Mouse (Mus musculus) intestine, embryonic 16.5 days (tissue): ENCODE results near the gene Lrrc3b. TPM values are rescaled to one million over a fixed set of nuclear protein-coding genes. Genes with fewer than 3 reads are reported as not detected.

Experiments used
- ATAC-seq: fragments of 200-750 bp; cut with Nextera tagmentation; 2 replicates; pipeline ENCODE4 v1.8.0; 2017; ENCODE audit warnings: moderate TSS enrichment, moderate library complexity
- H3K27ac ChIP-seq: fragments of 300-500 bp; sonication (generic); 2 replicates; pipeline ENCODE4 v1.5.1; 2014; ENCODE audit warnings: mild to moderate bottlenecking, low read length
- H3K27me3 ChIP-seq: fragments of 300-500 bp; sonication (generic); replicated peaks from 2 replicates; pipeline ENCODE4 v1.6.1; 2014; ENCODE audit warnings: low read length, control low read depth, mixed read lengths; ENCODE audit not compliant: control insufficient read depth, insufficient read depth
- H3K36me3 ChIP-seq: fragments of 300-500 bp; sonication (generic); 2 replicates; pipeline ENCODE4 v1.6.1; 2014; ENCODE audit warnings: low read length, control low read depth; ENCODE audit not compliant: control insufficient read depth, insufficient read depth
- H3K4me1 ChIP-seq: fragments of 300-500 bp; sonication (generic); 2 replicates; pipeline ENCODE4 v1.6.1; 2014; ENCODE audit warnings: low read length, control low read depth, mixed read lengths; ENCODE audit not compliant: control insufficient read depth, insufficient read depth
- H3K4me2 ChIP-seq: fragments of 300-500 bp; sonication (generic); 2 replicates; pipeline ENCODE4 v1.6.1; 2014; ENCODE audit warnings: low read depth, low read length, control low read depth
- H3K4me3 ChIP-seq: fragments of 300-500 bp; sonication (generic); 2 replicates; pipeline ENCODE4 v1.5.1; 2014; ENCODE audit warnings: mild to moderate bottlenecking, low read length
- H3K9ac ChIP-seq: fragments of 300-500 bp; sonication (generic); 2 replicates; pipeline ENCODE4 v1.6.1; 2014; ENCODE audit warnings: low read depth, low read length
- H3K9me3 ChIP-seq: fragments of 300-500 bp; sonication (generic); 2 replicates; pipeline ENCODE4 v1.6.1; 2016; ENCODE audit warnings: low read length, control low read depth; ENCODE audit not compliant: control insufficient read depth
- WGBS: fragments of 180-500 bp; shearing (Covaris S2); extraction: QIAGEN DNeasy Blood & Tissue Kit; methylation state at CpG from one replicate; pipeline ENCODE4 v1.1.7; 2014; 5-methylcytosine and 5-hydroxymethylcytosine counted together
- polyA plus RNA-seq: library from polyadenylated mRNA; unstranded; fragments of >200 nt; fragmentation: Nextera tagmentation; extraction: Ambion mirVana; gene quantifications from 2 replicates; pipeline ENCODE4 v1.2.1, GENCODE M21; 2015

The Lrrc3b gene
- polyA plus RNA-seq, 1 experiment from 2014 or later, result 3.3 TPM

DNA sequence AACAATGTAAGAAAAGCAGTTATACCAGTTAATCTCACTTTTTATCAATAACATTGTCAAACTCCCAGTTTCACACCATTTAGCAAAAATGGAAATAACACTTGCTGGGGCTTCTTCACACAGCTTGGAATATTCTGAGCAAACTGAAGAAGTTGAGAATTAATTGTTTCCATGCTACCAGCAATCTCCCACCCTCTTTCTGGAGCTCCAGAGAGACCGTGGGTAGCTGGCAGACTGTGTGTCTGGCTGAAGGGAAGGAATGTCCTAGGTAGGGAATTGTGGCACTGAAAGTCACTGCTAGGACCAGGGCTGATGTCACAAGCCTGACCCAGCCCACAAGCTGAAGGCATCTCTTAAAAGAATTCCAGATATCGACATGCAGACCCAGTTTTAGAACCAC lies 53.3 kb downstream of the Lrrc3b start:
- no peak for ATAC-seq
- H3K27ac ChIP-seq, result no peak overlapping the region
- H3K9me3 ChIP-seq, result no peaks in the 10 kb centered on the region
- H3K27me3 ChIP-seq, result no peaks in the 10 kb centered on the region
- H3K36me3 ChIP-seq, result no peaks in the 10 kb centered on the region
- WGBS, result 73% methylated on average over 2 of the region's 2 CpGs
- no peak overlapping the region for H3K4me3 ChIP-seq
- no peak overlapping the region for H3K4me2 ChIP-seq
- no peak overlapping the region for H3K9ac ChIP-seq
- 0 out of 2 replicates have a peak, but pooled peaks cover 3% of the 10 kb centered on the region for H3K4me1 ChIP-seq

- H3K4me2 ChIP-seq, result no peak overlapping the region
- H3K27ac ChIP-seq, result no peak overlapping the region
- peak; percentile 87 for ATAC-seq
- H3K9me3 ChIP-seq, result no peaks in the 10 kb centered on the region
- WGBS, result 65% methylated on average over 2 of the region's 2 CpGs
- no peak overlapping the region for H3K9ac ChIP-seq
- no peaks in the 10 kb centered on the region for H3K27me3 ChIP-seq
- H3K36me3 ChIP-seq, result no peaks in the 10 kb centered on the region
- H3K4me1 ChIP-seq, result 0 out of 2 replicates have a peak, but pooled peaks cover 3% of the 10 kb centered on the region
- H3K4me3 ChIP-seq, result no peak overlapping the region
These were observed 53.8 kb downstream of the Lrrc3b start for GRCm38 (mm10) chr14:15384972-15385371.

- H3K36me3 ChIP-seq, result no peaks in the 10 kb centered on the region
- H3K4me2 ChIP-seq, result no peak overlapping the region
- ATAC-seq, result peak; percentile 56
- H3K9me3 ChIP-seq, result no peaks in the 10 kb centered on the region
- H3K27ac ChIP-seq, result no peak overlapping the region
- 0 out of 2 replicates have a peak, but pooled peaks cover 3% of the 10 kb centered on the region for H3K4me1 ChIP-seq
- no peak overlapping the region for H3K4me3 ChIP-seq
- no peaks in the 10 kb centered on the region for H3K27me3 ChIP-seq
- WGBS, result 53% methylated on average over 5 of the region's 5 CpGs
- no peak overlapping the region for H3K9ac ChIP-seq
These were observed 54.3 kb downstream of the Lrrc3b start for GRCm38 (mm10) chr14:15384532-15384931.

GRCm38 (mm10) chr14:15383133-15383532 lies 55.7 kb downstream of the Lrrc3b start:
- no peak for ATAC-seq
- Histone ChIP-seq H3K9ac (no peak overlapping the region), H3K27ac (no peak overlapping the region), H3K9me3 (no peaks in the 10 kb centered on the region), H3K36me3 (no peaks in the 10 kb centered on the region), H3K27me3 (no peaks in the 10 kb centered on the region), H3K4me2 (no peak overlapping the region), H3K4me3 (no peak overlapping the region), H3K4me1 (0 out of 2 replicates have a peak, but pooled peaks cover 3% of the 10 kb centered on the region)
- WGBS, result 37% methylated on average over 2 of the region's 2 CpGs

DNA sequence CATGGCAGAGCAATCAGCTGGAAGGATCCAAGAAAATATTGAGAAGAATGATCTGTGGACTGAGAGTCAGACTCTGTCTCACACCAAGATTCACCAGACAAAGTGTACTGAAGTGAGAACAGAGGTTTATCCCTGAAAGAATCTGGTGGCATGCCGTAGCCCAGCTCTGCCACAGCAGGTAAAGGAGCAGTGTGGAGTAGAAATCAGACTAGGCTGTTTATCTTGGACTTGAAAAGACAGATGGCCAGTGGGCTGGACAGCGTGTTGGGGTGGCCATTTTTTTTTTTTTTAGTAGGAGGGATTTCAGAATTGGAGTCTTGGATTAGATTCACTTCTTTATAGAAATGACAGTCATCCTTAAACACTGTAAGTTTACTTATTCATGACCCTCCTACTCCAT lies 61.4 kb downstream of the Lrrc3b start:
- H3K27me3 ChIP-seq, result no peaks in the 10 kb centered on the region
- no peaks in the 10 kb centered on the region for H3K9me3 ChIP-seq
- H3K36me3 ChIP-seq, result no peaks in the 10 kb centered on the region
- H3K27ac ChIP-seq, result no peak overlapping the region
- no peaks in the 10 kb centered on the region for H3K4me1 ChIP-seq
- no peak overlapping the region for H3K9ac ChIP-seq
- no peak overlapping the region for H3K4me2 ChIP-seq
- no peak overlapping the region for H3K4me3 ChIP-seq
- 77% methylated on average over 2 of the region's 2 CpGs for WGBS
- no peak for ATAC-seq

DNA sequence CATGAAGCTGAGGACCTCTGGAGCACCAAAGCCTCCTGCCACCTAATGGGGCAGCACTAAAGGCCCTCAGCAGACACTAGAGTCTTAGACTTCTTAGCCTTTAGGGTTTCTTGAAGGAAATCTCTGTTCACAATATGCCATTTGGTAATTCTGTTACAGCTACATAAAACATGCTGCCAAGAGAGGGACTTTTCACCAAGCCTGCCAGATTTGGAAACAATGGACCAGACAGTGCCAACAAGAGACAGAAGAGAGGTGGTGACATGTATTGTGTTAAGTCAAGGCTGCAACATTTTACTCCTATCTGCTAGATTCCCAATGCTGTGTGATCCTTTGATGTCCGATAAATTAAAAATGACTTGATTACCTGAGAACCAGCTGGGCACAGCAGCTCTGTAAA lies 62.0 kb downstream of the Lrrc3b start:
- Histone ChIP-seq H3K4me1 (no peaks in the 10 kb centered on the region), H3K27me3 (no peaks in the 10 kb centered on the region), H3K9me3 (no peaks in the 10 kb centered on the region), H3K4me2 (no peak overlapping the region), H3K4me3 (no peak overlapping the region), H3K36me3 (no peaks in the 10 kb centered on the region), H3K9ac (no peak overlapping the region), H3K27ac (no peak overlapping the region)
- 95% methylated on average over 1 of the region's 1 CpGs for whole genome bisulfite sequencing
- ATAC-seq, result no peak

DNA sequence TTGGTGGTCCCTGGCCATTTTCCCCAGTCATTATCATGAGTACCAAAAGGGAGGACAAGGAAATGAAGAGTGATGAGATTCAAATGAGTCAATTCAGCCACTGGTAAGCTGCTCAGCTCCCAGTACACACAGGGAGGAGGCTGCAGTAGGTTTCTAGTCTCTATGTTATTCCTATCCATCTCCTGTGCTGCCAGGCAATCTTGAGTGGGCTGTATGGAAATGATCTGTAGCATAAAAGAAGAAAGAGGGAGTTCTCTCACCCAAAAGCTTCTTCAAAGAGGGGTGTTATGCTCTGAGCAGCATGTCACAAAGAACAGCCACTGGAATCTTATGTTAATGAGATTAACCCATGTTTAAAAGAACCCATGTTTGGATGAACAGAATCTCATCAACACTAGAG lies 64.5 kb downstream of the Lrrc3b start:
- Histone ChIP-seq H3K27me3 (no peaks in the 10 kb centered on the region), H3K36me3 (no peaks in the 10 kb centered on the region), H3K4me3 (no peak overlapping the region), H3K9ac (no peak overlapping the region), H3K4me2 (no peak overlapping the region), H3K4me1 (no peaks in the 10 kb centered on the region), H3K9me3 (no peaks in the 10 kb centered on the region), H3K27ac (no peak overlapping the region)
- no peak for ATAC-seq

- H3K27ac ChIP-seq, result no peak overlapping the region
- H3K36me3 ChIP-seq, result no peaks in the 10 kb centered on the region
- H3K27me3 ChIP-seq, result no peaks in the 10 kb centered on the region
- no peaks in the 10 kb centered on the region for H3K4me1 ChIP-seq
- H3K9ac ChIP-seq, result no peak overlapping the region
- no peaks in the 10 kb centered on the region for H3K9me3 ChIP-seq
- WGBS, result 63% methylated on average over 1 of the region's 1 CpGs
- ATAC-seq, result no peak
- H3K4me3 ChIP-seq, result no peak overlapping the region
- no peak overlapping the region for H3K4me2 ChIP-seq
These were observed 65.8 kb downstream of the Lrrc3b start for GRCm38 (mm10) chr14:15372985-15373384.

- Histone ChIP-seq H3K36me3 (no peaks in the 10 kb centered on the region), H3K4me3 (no peak overlapping the region), H3K27me3 (no peaks in the 10 kb centered on the region), H3K4me2 (no peak overlapping the region), H3K9me3 (no peaks in the 10 kb centered on the region), H3K9ac (no peak overlapping the region), H3K4me1 (no peaks in the 10 kb centered on the region), H3K27ac (no peak overlapping the region)
- no peak for ATAC-seq
- 94% methylated on average over 6 of the region's 6 CpGs for WGBS
These were observed 73.7 kb downstream of the Lrrc3b start for GRCm38 (mm10) chr14:15365045-15365444.

GRCm38 (mm10) chr14:15359893-15360292 lies 78.9 kb downstream of the Lrrc3b start:
- Histone ChIP-seq H3K4me1 (no peaks in the 10 kb centered on the region), H3K27ac (no peak overlapping the region), H3K4me2 (no peak overlapping the region), H3K36me3 (no peaks in the 10 kb centered on the region), H3K27me3 (no peaks in the 10 kb centered on the region), H3K9ac (no peak overlapping the region), H3K4me3 (no peak overlapping the region), H3K9me3 (no peaks in the 10 kb centered on the region)
- no peak for ATAC-seq
- 66% methylated on average over 1 of the region's 1 CpGs for WGBS
